Mouse (Mus musculus): ENCODE data around the gene Pgm5. TPM values are rescaled to one million over a fixed set of nuclear protein-coding genes. Genes with fewer than 3 reads are reported as not detected.

The Pgm5 gene
- total RNA-seq, 2 experiments from 2014 or later = 3.5 to 4.1 TPM

DNA sequence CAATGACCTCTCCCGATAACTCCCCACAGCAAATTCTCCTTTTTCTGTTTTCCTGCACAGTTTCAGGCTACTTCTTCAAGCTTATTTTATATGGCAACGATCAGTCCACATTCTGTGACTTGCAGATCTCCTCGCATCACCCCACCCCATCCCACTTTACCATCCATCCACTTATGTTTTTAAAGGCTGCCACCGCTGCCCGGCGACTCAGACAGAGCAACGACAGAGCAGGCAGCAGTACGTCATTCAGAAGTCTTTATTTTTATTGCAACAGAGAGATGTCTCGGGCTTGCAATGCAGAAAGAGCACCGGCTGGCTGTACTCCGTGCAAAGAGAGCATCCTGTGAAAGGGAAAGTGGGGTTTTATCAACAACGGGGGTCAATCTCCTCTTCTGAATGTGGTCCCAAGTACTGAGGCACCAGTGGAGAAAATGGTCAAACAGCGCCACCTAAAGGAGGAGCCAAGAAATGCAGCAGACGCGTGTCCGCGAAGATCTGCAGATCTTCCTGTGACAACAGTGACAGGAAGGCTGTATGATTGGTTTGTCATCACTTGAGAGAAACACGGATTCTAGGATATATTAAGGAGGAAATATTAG lies 9.5 kb upstream of the Pgm5 start:
- peak; percentile 65 to 86 for DNase-seq (ENCODE audit: low spot score in 2 of 2)

DNA sequence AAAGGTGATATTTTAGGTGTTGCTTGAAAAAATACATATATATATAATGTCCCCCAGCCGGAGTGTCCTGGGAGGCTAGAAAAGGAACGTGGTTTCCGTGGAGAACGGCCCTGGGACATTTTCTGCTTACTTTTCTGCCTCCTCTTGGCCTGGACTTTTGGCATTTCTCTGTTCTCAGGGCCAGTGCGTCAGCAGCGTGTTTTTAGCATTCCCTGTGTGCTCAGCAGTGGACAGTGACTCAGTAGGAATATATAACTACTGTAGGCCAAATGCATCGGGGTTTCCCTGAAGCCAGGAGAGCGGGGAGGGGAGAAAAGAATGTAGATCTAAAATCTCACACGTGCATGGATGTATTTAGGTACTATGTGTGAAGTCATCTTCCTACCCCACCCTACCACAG lies 3.8 kb upstream of the Pgm5 start:
- no peak for DNase-seq (ENCODE audit: low spot score in 2 of 2)

DNA sequence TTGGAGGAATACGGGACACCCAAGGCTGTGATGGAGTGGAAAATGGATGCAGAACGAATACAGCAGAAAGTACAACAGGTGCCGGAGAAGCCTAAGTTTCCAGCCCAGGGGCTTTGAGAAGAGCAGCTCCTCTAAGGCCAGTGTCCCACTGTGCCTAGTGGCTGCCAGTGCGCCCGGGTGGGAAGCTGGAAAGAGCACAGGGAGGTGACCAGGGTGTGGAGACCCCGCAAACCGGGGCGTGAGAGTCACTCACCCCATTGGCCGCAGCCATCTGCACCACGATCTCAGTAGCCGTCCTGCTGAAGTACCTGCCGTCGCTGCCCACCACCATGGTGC lies 411 bp downstream of the Pgm5 start:
- no peak for DNase-seq (ENCODE audit: low spot score in 2 of 2)

DNA sequence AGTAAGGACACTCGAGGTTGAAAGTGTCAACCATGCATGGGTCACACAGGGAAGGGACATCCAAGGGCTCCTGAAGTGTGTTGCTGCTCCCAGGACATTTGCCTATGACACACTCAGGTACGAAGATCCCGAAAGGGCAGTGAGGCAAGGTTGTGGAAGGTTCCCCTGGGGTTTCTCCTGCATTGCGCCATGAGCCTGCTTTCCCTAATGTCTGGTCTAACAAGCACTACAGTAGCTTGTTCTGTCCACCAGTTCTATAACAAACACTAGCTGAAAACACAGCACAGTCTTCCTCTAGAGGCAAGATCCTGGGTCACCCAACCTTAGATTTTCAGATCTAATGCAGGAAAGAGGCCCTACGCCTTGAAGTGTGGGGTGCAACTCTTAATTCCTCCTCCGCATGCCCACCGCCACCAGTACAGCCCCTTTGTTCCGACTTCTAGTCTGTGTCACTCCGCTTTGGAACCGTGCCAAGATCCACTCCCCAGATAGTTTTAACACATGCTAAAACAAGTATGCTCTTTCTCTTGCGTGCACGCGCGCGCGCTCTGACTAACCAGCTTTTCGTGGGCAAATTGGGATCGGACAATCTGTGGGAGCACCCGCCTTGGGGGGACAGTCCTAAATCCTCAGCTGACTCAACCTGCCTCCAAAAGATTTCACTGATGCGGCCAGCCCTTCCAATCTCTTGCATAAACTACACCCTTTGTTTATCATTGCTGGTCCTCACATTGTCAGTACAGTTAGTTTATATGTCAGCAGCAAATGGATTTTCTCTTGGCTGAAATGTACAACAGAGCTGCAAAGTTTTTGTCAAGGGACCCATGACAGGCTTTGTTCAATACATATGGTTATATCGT lies 10.0 kb downstream of the Pgm5 start:
- peak in 1 of 2 experiments; percentile 29 for DNase-seq (ENCODE audit: low spot score in 2 of 2)

- DNase-seq (ENCODE audit: low spot score in 2 of 2) = no peak
Measured at GRCm38 (mm10) chr19:24848844-24849243, 12.8 kb downstream of the Pgm5 start.

GRCm38 (mm10) chr19:24848345-24848744 lies 13.3 kb downstream of the Pgm5 start:
- DNase-seq (ENCODE audit: low spot score in 2 of 2) = no peak

GRCm38 (mm10) chr19:24845007-24845546 lies 16.6 kb downstream of the Pgm5 start:
- DNase-seq (ENCODE audit: low spot score in 2 of 2) = no peak

- DNase-seq (ENCODE audit: low spot score in 2 of 2) = no peak
Measured at GRCm38 (mm10) chr19:24842080-24842479, 19.6 kb downstream of the Pgm5 start.

GRCm38 (mm10) chr19:24824517-24824916 lies 37.1 kb downstream of the Pgm5 start:
- peak in 1 of 2 experiments; percentile 19 for DNase-seq (ENCODE audit: low spot score in 2 of 2)

GRCm38 (mm10) chr19:24815661-24816221 lies 45.9 kb downstream of the Pgm5 start:
- DNase-seq (ENCODE audit: low spot score in 2 of 2) = no peak

- no peak for DNase-seq (ENCODE audit: low spot score in 2 of 2)
Measured at GRCm38 (mm10) chr19:24812861-24813293, 48.8 kb downstream of the Pgm5 start.

- DNase-seq (ENCODE audit: low spot score in 2 of 2) = no peak
Measured at GRCm38 (mm10) chr19:24812106-24812810, 49.4 kb downstream of the Pgm5 start.

GRCm38 (mm10) chr19:24811451-24811850 lies 50.2 kb downstream of the Pgm5 start:
- DNase-seq (ENCODE audit: low spot score in 2 of 2) = no peak

- no peak for DNase-seq (ENCODE audit: low spot score in 2 of 2)
Measured at GRCm38 (mm10) chr19:24806013-24806412, 55.6 kb downstream of the Pgm5 start.

DNA sequence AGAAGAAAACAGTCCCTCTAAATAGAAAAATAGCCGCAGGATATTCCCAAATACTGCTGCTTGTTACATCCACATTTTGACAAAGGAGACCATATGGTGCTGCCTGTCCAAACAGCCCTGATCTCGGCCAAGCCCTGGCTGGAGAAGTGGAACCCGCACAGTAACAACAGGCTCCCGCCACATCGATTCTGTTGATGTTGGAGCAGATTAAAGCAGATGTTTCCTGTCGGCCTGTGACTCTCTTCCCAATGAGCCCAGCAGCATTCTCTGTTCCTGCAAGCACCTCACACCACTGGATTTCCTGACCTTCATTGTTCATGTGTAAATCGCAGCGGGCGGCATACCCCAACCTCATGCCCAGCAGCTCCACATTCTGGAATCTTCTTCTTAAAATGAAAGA lies 64.0 kb downstream of the Pgm5 start:
- DNase-seq (ENCODE audit: low spot score in 2 of 2) = no peak

GRCm38 (mm10) chr19:24794350-24794749 lies 67.3 kb downstream of the Pgm5 start:
- no peak for DNase-seq (ENCODE audit: low spot score in 2 of 2)

DNA sequence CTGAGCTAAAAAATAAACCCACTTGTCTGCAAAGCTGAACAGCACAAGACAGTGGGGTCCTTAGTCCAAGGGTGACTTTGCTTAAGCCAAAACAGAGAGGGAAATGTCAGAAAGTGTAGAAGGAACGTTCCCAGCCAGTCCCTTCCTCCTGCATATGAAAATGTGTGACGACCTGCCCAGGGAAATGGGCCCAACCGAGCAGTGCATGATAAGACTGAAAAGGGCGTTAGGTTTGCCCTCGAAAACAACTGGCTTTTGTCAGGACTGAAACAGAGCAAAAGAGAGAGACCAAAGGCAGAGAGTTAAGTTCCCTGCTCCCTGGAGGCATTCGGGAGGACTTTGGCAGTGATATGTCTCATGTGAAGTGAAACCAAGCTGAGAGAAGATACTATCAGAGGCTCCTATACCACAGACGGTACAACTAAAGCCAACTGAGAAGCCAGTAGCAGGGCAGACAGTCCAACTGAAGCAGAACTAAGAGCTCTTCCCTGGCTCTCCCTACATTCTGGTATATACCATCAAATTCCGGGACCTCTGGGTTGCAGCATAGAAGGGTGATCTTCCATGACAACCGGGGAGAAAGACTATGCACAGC lies 68.0 kb downstream of the Pgm5 start:
- no peak for DNase-seq (ENCODE audit: low spot score in 2 of 2)

DNA sequence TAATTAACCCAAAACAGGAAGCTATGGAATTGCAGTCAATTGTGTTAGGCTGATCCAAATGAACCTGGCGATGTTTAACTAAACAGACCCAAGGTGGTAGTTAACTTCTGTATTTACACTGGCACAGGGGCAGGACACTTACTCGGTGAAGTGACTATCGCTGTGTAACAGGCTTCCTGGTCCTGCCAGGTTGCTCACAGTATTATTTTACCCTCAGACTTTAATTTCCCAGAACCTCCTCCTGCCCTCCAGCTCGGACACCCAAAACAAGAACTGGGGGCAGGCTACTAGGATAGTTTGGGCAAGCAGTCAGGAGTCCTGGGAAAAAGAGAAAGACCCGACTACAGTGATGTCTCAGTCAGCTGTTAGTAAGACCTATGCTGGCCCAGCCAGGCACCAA lies 68.8 kb downstream of the Pgm5 start:
- DNase-seq (ENCODE audit: low spot score in 2 of 2) = no peak

DNA sequence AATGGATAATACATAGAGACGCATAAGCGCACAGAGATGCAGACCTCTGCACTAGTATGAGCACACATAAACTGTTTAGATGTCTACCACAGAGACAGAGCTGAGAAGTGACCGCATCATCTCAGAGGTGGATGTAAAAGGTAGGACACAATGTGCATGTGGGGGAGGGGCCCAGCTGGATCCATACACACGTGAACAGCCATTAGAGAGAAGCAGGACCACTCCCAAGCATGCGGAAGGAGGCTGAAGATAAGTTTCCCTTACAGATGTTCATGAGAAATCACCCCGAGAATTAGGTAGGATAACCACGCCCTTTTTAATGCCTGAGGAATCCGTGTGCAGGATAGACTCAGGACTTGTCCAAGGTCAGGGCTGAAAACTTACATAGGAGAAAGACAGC lies 75.8 kb downstream of the Pgm5 start:
- DNase-seq (ENCODE audit: low spot score in 2 of 2) = no peak

DNA sequence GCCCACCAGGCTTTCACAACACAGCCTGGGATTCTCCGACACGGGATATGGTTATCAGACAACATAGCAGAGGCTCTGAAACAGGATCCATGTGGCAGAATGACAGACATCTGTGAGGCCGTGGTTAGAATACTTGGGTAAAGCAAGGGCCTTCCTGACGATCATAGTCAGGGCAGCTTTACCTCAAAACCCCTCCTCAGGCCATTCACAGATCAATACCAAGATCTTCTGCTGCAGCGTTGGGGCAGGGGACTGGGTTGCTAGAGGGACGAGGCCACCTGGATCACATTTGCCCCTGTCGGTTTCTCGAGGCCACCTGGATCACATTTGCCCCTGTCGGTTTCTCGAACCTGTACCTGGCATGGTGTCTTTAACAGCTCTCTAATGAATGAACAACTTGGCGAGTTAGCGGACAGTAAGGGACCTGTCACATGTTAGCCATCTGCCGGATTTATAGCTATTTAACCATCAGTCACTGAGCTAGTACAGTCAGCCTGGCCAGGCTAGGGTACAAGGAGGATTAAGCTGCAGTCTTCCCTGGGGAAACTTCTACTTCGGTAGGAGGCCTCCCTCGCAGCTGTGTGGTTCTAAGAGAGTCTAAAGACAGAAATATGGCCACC lies 76.5 kb downstream of the Pgm5 start:
- no peak for DNase-seq (ENCODE audit: low spot score in 2 of 2)

GRCm38 (mm10) chr19:24783736-24784135 lies 77.9 kb downstream of the Pgm5 start:
- DNase-seq (ENCODE audit: low spot score in 2 of 2) = peak in 1 of 2 experiments; percentile 51
